ENCODE assay signal across 8 mouse cellular contexts in the genomic region with DNA sequence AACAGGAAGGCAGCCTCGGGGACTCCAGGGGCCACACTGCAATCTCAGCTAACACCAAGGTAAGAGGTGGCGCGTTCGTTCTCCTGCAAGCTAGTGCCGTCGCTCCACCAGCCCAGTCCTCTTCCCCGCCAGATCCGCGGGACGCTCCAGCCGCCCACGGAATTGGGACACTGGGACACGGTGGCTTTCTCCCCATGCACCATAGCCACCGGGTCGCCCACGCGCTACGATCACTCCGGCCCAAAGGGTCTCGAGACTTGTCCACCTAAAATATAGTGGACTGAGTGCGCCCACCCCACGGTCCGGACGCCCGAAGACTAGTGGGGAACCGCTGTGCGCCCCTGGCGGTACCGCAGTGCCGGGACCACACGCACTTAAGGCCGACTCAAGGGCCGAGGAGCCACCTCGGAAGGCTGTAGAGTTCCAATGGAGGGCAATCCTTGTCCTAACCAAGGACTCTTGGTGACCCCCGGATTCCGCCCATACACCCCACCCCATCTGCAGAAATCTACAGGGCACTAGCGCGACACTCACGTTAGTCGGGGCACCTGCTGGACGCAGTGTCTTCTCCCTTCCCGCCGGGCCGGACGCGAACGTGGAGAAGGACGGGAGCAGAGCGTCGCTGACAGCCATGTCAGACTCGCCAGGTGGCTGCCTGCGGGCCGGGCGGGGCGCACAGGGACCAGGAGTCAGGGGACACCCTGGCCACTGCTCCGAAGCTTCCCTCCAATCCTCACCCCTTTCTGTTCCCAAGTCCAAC. TPM values are rescaled to one million over a fixed set of nuclear protein-coding genes. Genes with fewer than 3 reads are reported as not detected.
A peak's percentile ranks its signal among the peaks of the same experiment; 100 is the strongest.
DNase-seq lines count a peak whose midpoint lies in the region; ATAC-seq lines count a peak whose summit lies in the region.

No protein-coding gene starts in this region.

- no peak for ATAC-seq in embryonic facial prominence, embryonic 11.5 days (replicated peaks; ENCODE audit: insufficient number of reproducible peaks, low FRiP score, low TSS enrichment, low read depth)
- no peak for ATAC-seq in heart, embryonic 12.5 days (ENCODE audit: insufficient number of reproducible peaks, low FRiP score)
- ATAC-seq in kidney, embryonic 16.5 days (ENCODE audit: low FRiP score, low TSS enrichment) = peak; percentile 1; the same call in 1 of the 2 replicates

- peak overlapping the region; percentile 67 for H3K4me3 ChIP-seq in embryonic facial prominence, embryonic 11.5 days (ENCODE audit: low read depth, low read length)
- H3K4me3 ChIP-seq in heart, embryonic 12.5 days = peak overlapping the region; percentile 84
- peak overlapping the region; percentile 73 for H3K4me3 ChIP-seq in kidney, embryonic 16.5 days (ENCODE audit: low read length)

- peak overlapping the region; percentile 60 for H3K9ac ChIP-seq in embryonic facial prominence, embryonic 11.5 days (replicated peaks; ENCODE audit: low read length)
- peak overlapping the region; percentile 80 for H3K9ac ChIP-seq in heart, embryonic 12.5 days
- H3K9ac ChIP-seq in kidney, embryonic 16.5 days (replicated peaks; ENCODE audit: low read length) = peak overlapping the region; percentile 78

- 2% methylated on average over 56 of the region's 56 CpGs for WGBS in embryonic facial prominence, embryonic 11.5 days
- WGBS in heart, embryonic 12.5 days = 1% methylated on average over 56 of the region's 56 CpGs
- WGBS in kidney, embryonic 16.5 days = under 1% methylated on average over 56 of the region's 56 CpGs

- H3K4me1 ChIP-seq in embryonic facial prominence, embryonic 11.5 days (ENCODE audit: control insufficient read depth, insufficient read depth, low read length) = 0 out of 2 replicates have a peak, but pooled peaks cover 3% of the 10 kb centered on the region
- peaks cover 10% of the 10 kb centered on the region for H3K4me1 ChIP-seq in heart, embryonic 12.5 days (replicated peaks)
- peaks cover 34% of the 10 kb centered on the region for H3K4me1 ChIP-seq in kidney, embryonic 16.5 days (ENCODE audit: insufficient read depth, low read length)

- no peaks in the 10 kb centered on the region for H3K9me3 ChIP-seq in embryonic facial prominence, embryonic 11.5 days (replicated peaks; ENCODE audit: control insufficient read depth, low read length)
- H3K9me3 ChIP-seq in heart, embryonic 12.5 days (replicated peaks) = no peaks in the 10 kb centered on the region
- H3K9me3 ChIP-seq in kidney, embryonic 16.5 days (ENCODE audit: low read length) = no peaks in the 10 kb centered on the region

- H3K36me3 ChIP-seq in embryonic facial prominence, embryonic 11.5 days (replicated peaks; ENCODE audit: control insufficient read depth, insufficient read depth, low read depth, low read length) = no peaks in the 10 kb centered on the region
- H3K36me3 ChIP-seq in heart, embryonic 12.5 days = no peaks in the 10 kb centered on the region
- H3K36me3 ChIP-seq in kidney, embryonic 16.5 days (ENCODE audit: insufficient read depth, low read length) = 0 out of 2 replicates have a peak, but pooled peaks cover 3% of the 10 kb centered on the region

- H3K4me2 ChIP-seq in embryonic facial prominence, embryonic 11.5 days (ENCODE audit: low read depth, low read length) = peak overlapping the region; percentile 94
- H3K4me2 ChIP-seq in heart, embryonic 12.5 days = peak overlapping the region; percentile 80
- H3K4me2 ChIP-seq in kidney, embryonic 16.5 days (replicated peaks; ENCODE audit: low read depth, low read length) = peak overlapping the region; percentile 96

- H3K27ac ChIP-seq in embryonic facial prominence, embryonic 11.5 days (replicated peaks; ENCODE audit: low read depth, low read length) = no peak overlapping the region
- H3K27ac ChIP-seq in heart, embryonic 12.5 days (ENCODE audit: poor library complexity, severe bottlenecking) = no peak overlapping the region
- peak overlapping the region; percentile 24; the same call in 1 of the 2 replicates for H3K27ac ChIP-seq in kidney, embryonic 16.5 days (ENCODE audit: low read length)

- DNase-seq in ovary, postnatal 36 days (ENCODE audit: low spot score) = peak; percentile 45
- DNase-seq in ovary, postnatal 14 days (ENCODE audit: low spot score) = no peak
- DNase-seq in embryonic facial prominence, embryonic 11.5 days (ENCODE audit: low spot score) = peak; percentile 60
- peak; percentile 30 for DNase-seq in mesoderm, embryonic 11.5 days (ENCODE audit: low read depth, low spot score)
- peak; percentile 9 to 12 for DNase-seq in spleen, postnatal 36 days (ENCODE audit: low spot score in 2 of 2)
- DNase-seq in cerebellum, adult 11 months = no peak

- H3K27me3 ChIP-seq in embryonic facial prominence, embryonic 11.5 days (ENCODE audit: control insufficient read depth, insufficient read depth, low read length) = peaks cover 16% of the 10 kb centered on the region
- H3K27me3 ChIP-seq in heart, embryonic 12.5 days (replicated peaks) = no peaks in the 10 kb centered on the region
- peaks cover 9% of the 10 kb centered on the region for H3K27me3 ChIP-seq in kidney, embryonic 16.5 days (ENCODE audit: insufficient read depth, low read length)

RNA-seq across cellular contexts. Expression of a gene that starts 1.0 kb away (rescaled TPM):
- polyA plus RNA-seq in embryonic facial prominence, embryonic 11.5 days (2014; fragmentation: Nextera tagmentation; extraction: Ambion mirVana) = 5.7 and 6.6 TPM in 2 replicates
- 4.3 and 5.4 TPM in 2 replicates for polyA plus RNA-seq in heart, embryonic 12.5 days (2016; fragmentation: Nextera tagmentation; extraction: Ambion mirVana)
- 3.3 and 3.8 TPM in 2 replicates for polyA plus RNA-seq in kidney, embryonic 16.5 days (2015; fragmentation: Nextera tagmentation; extraction: Ambion mirVana)

Comparison
In these comparisons a context has a peak if more than half of its experiments do, and no peak if none do; other contexts are left out.
1. DNase-seq: peak in ovary, postnatal 36 days (single experiment), embryonic facial prominence, embryonic 11.5 days (single experiment), mesoderm, embryonic 11.5 days (single experiment) and spleen, postnatal 36 days (2 of 2); none in ovary, postnatal 14 days (single experiment) and cerebellum, adult 11 months (single experiment).
2. Peak in every context shown above with its lines, with median percentiles within 50 percentile points of each other: H3K4me2 ChIP-seq, H3K4me3 ChIP-seq and H3K9ac ChIP-seq.